Mouse (Mus musculus): ENCODE measurements at regions not wholly inside any gene's neighbourhood (a gene's known extent, or its start where the extent isn't known, plus 50 kb on each side); places are given as distances from the start of the nearest gene placed in this dataset.

DNA sequence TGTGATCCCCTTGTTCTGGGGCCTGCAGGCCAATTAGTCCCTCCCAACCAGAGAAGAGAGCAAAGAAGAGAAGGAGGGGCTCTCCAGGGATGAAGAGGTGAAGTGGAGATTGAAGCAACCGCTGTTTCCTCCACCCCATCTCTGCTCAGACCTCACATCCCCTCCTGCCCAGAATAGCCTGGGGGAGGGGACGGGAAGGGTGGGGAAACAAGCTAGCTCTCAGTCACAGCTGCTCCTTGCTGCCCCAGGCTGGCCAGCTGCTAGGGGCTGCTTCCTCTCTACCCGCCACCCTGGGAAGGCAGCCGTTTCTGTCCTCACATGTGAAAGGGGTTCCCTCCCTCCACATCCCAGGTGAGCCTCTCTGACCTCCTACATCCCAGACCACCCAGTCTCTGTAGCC, 135.2 kb downstream of the Cdc5l start:
- no peak overlapping the region for H3K27ac ChIP-seq (ENCODE audit: low read length)
- no peaks in the 10 kb centered on the region for H3K36me3 ChIP-seq (ENCODE audit: control insufficient read depth, insufficient read depth, low read length)
- ATAC-seq (ENCODE audit: insufficient number of reproducible peaks, insufficient read depth, low FRiP score, low read depth), result no peak
- no peak overlapping the region for H3K4me3 ChIP-seq (ENCODE audit: low read depth, low read length)
- H3K9me3 ChIP-seq (ENCODE audit: control insufficient read depth, low read depth, low read length), result no peaks in the 10 kb centered on the region
- no peaks in the 10 kb centered on the region for H3K4me1 ChIP-seq (ENCODE audit: control insufficient read depth, insufficient read depth, low read length)
- H3K9ac ChIP-seq (replicated peaks; ENCODE audit: low read depth, low read length), result no peak overlapping the region
- 31% methylated on average over 4 of the region's 4 CpGs for WGBS
- H3K27me3 ChIP-seq (ENCODE audit: control insufficient read depth, insufficient read depth, low read length), result no peaks in the 10 kb centered on the region
- no peak overlapping the region for H3K4me2 ChIP-seq (replicated peaks; ENCODE audit: low read depth, low read length)

DNA sequence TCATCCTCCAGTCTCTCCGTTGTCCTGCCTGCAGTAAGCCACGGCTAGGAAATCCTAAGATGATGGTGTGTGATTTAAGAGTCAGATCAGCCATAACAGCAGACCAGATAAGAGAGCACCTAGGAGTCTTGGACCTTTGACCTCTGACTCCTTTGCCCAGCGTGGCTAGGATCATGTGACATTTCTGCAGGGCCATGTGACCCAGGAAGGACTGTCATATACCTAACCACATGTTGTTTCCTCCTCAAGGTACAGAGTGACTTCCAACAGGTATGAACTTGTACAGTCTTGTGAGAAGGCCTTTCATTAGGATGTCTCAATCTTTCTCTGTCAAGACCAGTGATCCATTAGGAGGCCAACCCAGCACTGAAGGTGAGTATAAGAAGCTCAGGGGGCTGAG, 135.7 kb downstream of the Cdc5l start:
- H3K9me3 ChIP-seq (ENCODE audit: control insufficient read depth, low read depth, low read length), result no peaks in the 10 kb centered on the region
- no peak for ATAC-seq (ENCODE audit: insufficient number of reproducible peaks, insufficient read depth, low FRiP score, low read depth)
- H3K4me1 ChIP-seq (ENCODE audit: control insufficient read depth, insufficient read depth, low read length), result no peaks in the 10 kb centered on the region
- 60% methylated on average over 3 of the region's 3 CpGs for WGBS
- no peak overlapping the region for H3K4me3 ChIP-seq (ENCODE audit: low read depth, low read length)
- H3K4me2 ChIP-seq (replicated peaks; ENCODE audit: low read depth, low read length), result no peak overlapping the region
- H3K27me3 ChIP-seq (ENCODE audit: control insufficient read depth, insufficient read depth, low read length), result no peaks in the 10 kb centered on the region
- no peak overlapping the region for H3K9ac ChIP-seq (replicated peaks; ENCODE audit: low read depth, low read length)
- no peaks in the 10 kb centered on the region for H3K36me3 ChIP-seq (ENCODE audit: control insufficient read depth, insufficient read depth, low read length)
- no peak overlapping the region for H3K27ac ChIP-seq (ENCODE audit: low read length)

DNA sequence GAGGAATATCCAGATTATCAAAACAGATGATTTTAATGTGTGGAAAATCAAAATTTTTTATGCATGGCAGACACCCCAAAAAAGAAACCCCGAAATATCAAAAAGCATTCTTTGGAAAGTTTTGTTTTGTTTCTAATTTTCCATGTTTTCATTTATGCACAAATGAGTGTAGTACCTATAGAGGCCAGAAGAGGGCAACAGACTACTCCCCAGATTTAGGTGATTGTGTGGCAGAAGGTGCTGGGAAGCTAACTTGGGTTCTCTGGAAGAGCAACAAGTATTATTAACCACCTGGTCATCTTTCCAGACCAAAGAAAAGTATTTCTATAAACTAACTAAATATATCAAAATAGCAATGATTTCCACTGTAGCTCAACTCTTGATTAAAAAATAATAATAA, 137.2 kb downstream of the Cdc5l start:
- no peak for ATAC-seq (ENCODE audit: insufficient number of reproducible peaks, insufficient read depth, low FRiP score, low read depth)
- Histone ChIP-seq H3K9me3 (ENCODE audit: control insufficient read depth, low read depth, low read length) (no peaks in the 10 kb centered on the region), H3K36me3 (ENCODE audit: control insufficient read depth, insufficient read depth, low read length) (no peaks in the 10 kb centered on the region), H3K27ac (ENCODE audit: low read length) (no peak overlapping the region), H3K4me2 (replicated peaks; ENCODE audit: low read depth, low read length) (no peak overlapping the region), H3K9ac (replicated peaks; ENCODE audit: low read depth, low read length) (no peak overlapping the region), H3K4me1 (ENCODE audit: control insufficient read depth, insufficient read depth, low read length) (no peaks in the 10 kb centered on the region), H3K27me3 (ENCODE audit: control insufficient read depth, insufficient read depth, low read length) (no peaks in the 10 kb centered on the region), H3K4me3 (ENCODE audit: low read depth, low read length) (no peak overlapping the region)
- 77% methylated on average over 1 of the region's 1 CpGs for WGBS

DNA sequence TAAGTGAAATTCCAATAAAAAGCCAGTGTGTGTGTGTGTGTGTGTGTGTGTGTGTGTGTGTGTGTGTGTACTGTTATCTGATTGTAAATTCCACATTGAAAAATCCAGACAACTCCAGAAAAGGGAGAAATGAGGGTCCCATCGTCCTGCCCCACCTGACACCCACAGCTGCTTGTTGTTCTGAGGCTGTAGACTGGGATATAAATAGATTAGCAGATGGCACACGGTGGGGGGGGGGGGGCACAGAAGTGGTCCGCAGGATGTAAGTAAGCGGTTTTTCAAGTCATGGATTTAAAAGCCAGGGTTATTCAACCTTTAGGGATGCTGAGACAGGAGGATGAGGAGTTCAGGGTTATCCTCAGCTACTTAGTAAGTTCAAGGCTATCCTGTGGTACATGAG, 138.7 kb downstream of the Cdc5l start:
- WGBS, result 70% methylated on average over 4 of the region's 4 CpGs
- Histone ChIP-seq H3K27ac (ENCODE audit: low read length) (no peak overlapping the region), H3K4me1 (ENCODE audit: control insufficient read depth, insufficient read depth, low read length) (no peaks in the 10 kb centered on the region), H3K4me3 (ENCODE audit: low read depth, low read length) (no peak overlapping the region), H3K27me3 (ENCODE audit: control insufficient read depth, insufficient read depth, low read length) (no peaks in the 10 kb centered on the region), H3K4me2 (replicated peaks; ENCODE audit: low read depth, low read length) (no peak overlapping the region), H3K9ac (replicated peaks; ENCODE audit: low read depth, low read length) (no peak overlapping the region), H3K9me3 (ENCODE audit: control insufficient read depth, low read depth, low read length) (no peaks in the 10 kb centered on the region), H3K36me3 (ENCODE audit: control insufficient read depth, insufficient read depth, low read length) (no peaks in the 10 kb centered on the region)
- ATAC-seq (ENCODE audit: insufficient number of reproducible peaks, insufficient read depth, low FRiP score, low read depth), result no peak

DNA sequence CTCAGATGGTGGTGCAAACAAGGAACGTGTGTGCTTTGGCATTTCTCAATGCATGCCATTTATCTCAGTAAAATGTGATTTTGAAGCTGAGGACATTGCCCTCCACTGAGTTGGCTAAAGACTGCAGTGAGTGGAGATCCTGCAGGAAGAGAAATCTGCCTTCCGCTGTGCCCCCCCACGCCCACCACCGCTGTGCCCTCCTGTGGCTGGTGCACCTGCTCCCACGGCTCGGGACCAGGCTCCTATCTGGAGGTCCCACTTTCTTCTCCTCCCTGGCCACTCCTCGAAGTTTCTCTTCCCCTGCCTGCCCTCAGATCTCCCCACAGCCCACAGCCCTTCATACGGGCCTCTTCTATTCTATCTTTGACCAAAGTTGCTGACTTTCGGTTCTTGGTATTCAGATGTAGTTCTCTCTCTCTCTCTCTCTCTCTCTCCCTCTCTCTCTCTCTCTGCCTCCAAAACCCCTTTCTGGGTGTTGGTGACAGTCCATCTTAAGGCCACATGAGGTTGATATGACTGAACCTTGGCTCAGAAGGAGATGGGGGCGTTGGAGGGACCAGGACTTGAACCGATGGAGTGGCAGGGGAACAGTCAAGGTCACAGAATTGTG, 139.2 kb downstream of the Cdc5l start:
- H3K4me2 ChIP-seq (replicated peaks; ENCODE audit: low read depth, low read length), result no peak overlapping the region
- no peak overlapping the region for H3K27ac ChIP-seq (ENCODE audit: low read length)
- H3K36me3 ChIP-seq (ENCODE audit: control insufficient read depth, insufficient read depth, low read length), result no peaks in the 10 kb centered on the region
- H3K27me3 ChIP-seq (ENCODE audit: control insufficient read depth, insufficient read depth, low read length), result no peaks in the 10 kb centered on the region
- H3K9ac ChIP-seq (replicated peaks; ENCODE audit: low read depth, low read length), result no peak overlapping the region
- H3K4me1 ChIP-seq (ENCODE audit: control insufficient read depth, insufficient read depth, low read length), result no peaks in the 10 kb centered on the region
- no peak for ATAC-seq (ENCODE audit: insufficient number of reproducible peaks, insufficient read depth, low FRiP score, low read depth)
- no peak overlapping the region for H3K4me3 ChIP-seq (ENCODE audit: low read depth, low read length)
- 86% methylated on average over 11 of the region's 11 CpGs for WGBS
- H3K9me3 ChIP-seq (ENCODE audit: control insufficient read depth, low read depth, low read length), result no peaks in the 10 kb centered on the region

DNA sequence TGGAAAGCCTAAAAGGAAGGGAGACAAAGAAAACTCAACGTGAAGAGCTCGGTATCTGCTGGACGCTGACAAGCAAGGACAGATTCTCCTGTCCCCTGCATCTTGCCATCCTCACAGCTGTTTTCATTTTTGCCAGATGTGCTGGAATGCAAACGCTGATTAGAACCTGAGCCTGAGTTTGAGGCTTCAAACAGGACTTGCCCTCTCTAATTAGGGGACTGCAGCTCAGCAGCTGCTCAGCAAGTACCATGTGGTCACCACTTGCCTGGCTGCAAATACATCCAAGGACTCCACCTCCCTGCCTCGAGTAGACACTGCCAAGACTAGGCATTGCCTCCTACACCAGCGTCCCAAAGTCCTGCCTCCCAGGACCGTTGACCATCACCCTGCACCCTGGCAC, 140.7 kb downstream of the Cdc5l start:
- Histone ChIP-seq H3K9ac (replicated peaks; ENCODE audit: low read depth, low read length) (no peak overlapping the region), H3K4me1 (ENCODE audit: control insufficient read depth, insufficient read depth, low read length) (no peaks in the 10 kb centered on the region), H3K27ac (ENCODE audit: low read length) (no peak overlapping the region), H3K27me3 (ENCODE audit: control insufficient read depth, insufficient read depth, low read length) (no peaks in the 10 kb centered on the region), H3K9me3 (ENCODE audit: control insufficient read depth, low read depth, low read length) (no peaks in the 10 kb centered on the region), H3K4me3 (ENCODE audit: low read depth, low read length) (no peak overlapping the region), H3K4me2 (replicated peaks; ENCODE audit: low read depth, low read length) (no peak overlapping the region), H3K36me3 (ENCODE audit: control insufficient read depth, insufficient read depth, low read length) (no peaks in the 10 kb centered on the region)
- WGBS, result 80% methylated on average over 7 of the region's 7 CpGs
- ATAC-seq (ENCODE audit: insufficient number of reproducible peaks, insufficient read depth, low FRiP score, low read depth), result no peak

DNA sequence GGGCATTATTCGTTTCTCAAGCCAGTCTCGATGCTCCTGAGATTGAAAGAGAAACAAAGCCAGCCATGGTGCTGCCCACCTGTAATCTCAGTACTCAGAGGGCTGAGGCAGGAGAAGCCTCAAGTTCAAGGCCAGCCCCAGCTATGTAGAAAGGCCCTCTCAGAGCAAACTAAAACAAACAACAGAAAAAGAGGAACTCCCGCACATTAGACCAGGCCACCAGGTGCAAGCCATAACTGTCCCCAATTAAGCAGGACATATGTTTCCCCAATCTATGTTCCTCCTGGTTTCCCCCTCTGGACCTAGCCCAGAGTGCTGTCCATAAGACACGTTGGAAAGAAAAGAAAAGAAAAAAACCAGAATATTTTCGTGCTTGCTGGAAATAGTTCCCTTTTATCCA, 142.5 kb downstream of the Cdc5l start:
- Histone ChIP-seq H3K4me3 (ENCODE audit: low read depth, low read length) (no peak overlapping the region), H3K27me3 (ENCODE audit: control insufficient read depth, insufficient read depth, low read length) (no peaks in the 10 kb centered on the region), H3K4me1 (ENCODE audit: control insufficient read depth, insufficient read depth, low read length) (no peaks in the 10 kb centered on the region), H3K36me3 (ENCODE audit: control insufficient read depth, insufficient read depth, low read length) (no peaks in the 10 kb centered on the region), H3K9ac (replicated peaks; ENCODE audit: low read depth, low read length) (no peak overlapping the region), H3K4me2 (replicated peaks; ENCODE audit: low read depth, low read length) (no peak overlapping the region), H3K27ac (ENCODE audit: low read length) (no peak overlapping the region), H3K9me3 (ENCODE audit: control insufficient read depth, low read depth, low read length) (no peaks in the 10 kb centered on the region)
- WGBS, result 79% methylated on average over 5 of the region's 5 CpGs
- no peak for ATAC-seq (ENCODE audit: insufficient number of reproducible peaks, insufficient read depth, low FRiP score, low read depth)

DNA sequence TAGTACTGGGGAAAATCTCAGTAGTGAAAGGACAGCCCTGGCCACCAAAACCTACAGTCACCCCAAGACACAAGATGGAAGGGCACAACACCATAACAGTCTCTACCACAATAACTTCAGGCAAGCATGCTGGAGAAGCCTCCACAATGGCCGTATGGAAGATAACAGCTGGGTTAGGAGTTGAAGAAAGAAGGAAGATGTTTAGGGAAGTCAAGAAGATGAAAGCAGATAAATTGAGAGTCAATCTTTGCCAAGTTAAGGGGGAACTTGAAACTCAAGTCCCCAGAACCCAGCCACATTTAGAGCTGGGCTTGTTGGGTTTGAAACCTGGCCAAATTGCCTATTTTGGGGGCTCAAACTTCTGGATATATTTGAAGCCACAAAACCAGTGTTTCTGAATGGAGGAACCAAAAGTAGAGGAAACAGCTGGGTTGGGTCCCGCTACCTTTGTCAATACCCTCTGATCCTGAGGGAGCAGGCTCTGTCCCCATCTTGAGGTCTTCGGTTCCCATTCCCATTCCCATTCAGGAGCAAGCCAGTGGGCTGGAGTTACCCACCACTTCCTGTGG, 147.8 kb downstream of the Cdc5l start:
- no peak for ATAC-seq (ENCODE audit: insufficient number of reproducible peaks, insufficient read depth, low FRiP score, low read depth)
- Histone ChIP-seq H3K27ac (ENCODE audit: low read length) (no peak overlapping the region), H3K9ac (replicated peaks; ENCODE audit: low read depth, low read length) (no peak overlapping the region), H3K36me3 (ENCODE audit: control insufficient read depth, insufficient read depth, low read length) (no peaks in the 10 kb centered on the region), H3K4me2 (replicated peaks; ENCODE audit: low read depth, low read length) (no peak overlapping the region), H3K9me3 (ENCODE audit: control insufficient read depth, low read depth, low read length) (no peaks in the 10 kb centered on the region), H3K27me3 (ENCODE audit: control insufficient read depth, insufficient read depth, low read length) (no peaks in the 10 kb centered on the region), H3K4me3 (ENCODE audit: low read depth, low read length) (no peak overlapping the region), H3K4me1 (ENCODE audit: control insufficient read depth, insufficient read depth, low read length) (no peaks in the 10 kb centered on the region)
- 89% methylated on average over 3 of the region's 3 CpGs for WGBS

DNA sequence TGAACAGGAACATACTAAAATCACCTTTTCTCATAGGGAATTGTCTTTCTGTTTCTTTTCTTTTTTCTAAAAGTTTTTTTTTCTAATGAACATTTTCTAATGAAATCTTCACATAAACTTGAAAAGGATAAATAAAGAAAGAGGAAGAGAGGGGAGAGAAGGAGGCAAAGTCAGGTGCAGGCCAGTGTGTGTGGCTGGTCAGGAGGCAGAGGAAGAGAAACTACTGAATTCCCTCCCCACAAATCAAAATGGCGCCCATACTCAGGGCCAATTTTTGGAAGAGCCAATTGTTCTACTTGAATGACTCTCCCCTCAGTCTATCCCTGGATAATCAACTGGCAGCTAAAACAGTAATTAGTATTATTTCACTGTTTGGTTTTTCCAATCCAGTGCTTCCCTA, 152.0 kb downstream of the Cdc5l start:
- no peak for ATAC-seq (ENCODE audit: insufficient number of reproducible peaks, insufficient read depth, low FRiP score, low read depth)
- Histone ChIP-seq H3K4me2 (replicated peaks; ENCODE audit: low read depth, low read length) (no peak overlapping the region), H3K36me3 (ENCODE audit: control insufficient read depth, insufficient read depth, low read length) (no peaks in the 10 kb centered on the region), H3K4me3 (ENCODE audit: low read depth, low read length) (no peak overlapping the region), H3K9ac (replicated peaks; ENCODE audit: low read depth, low read length) (no peak overlapping the region), H3K27ac (ENCODE audit: low read length) (no peak overlapping the region), H3K27me3 (ENCODE audit: control insufficient read depth, insufficient read depth, low read length) (no peaks in the 10 kb centered on the region), H3K4me1 (ENCODE audit: control insufficient read depth, insufficient read depth, low read length) (peaks cover 7% of the 10 kb centered on the region; the same call in 1 of the 2 replicates), H3K9me3 (ENCODE audit: control insufficient read depth, low read depth, low read length) (no peaks in the 10 kb centered on the region)
- 84% methylated on average over 1 of the region's 1 CpGs for WGBS
